Mouse (Mus musculus) liver, embryonic 18 days (tissue): ENCODE data around the gene Cntnap3. TPM values are rescaled to one million over a fixed set of nuclear protein-coding genes. Genes with fewer than 3 reads are reported as not detected.

Experiments
- polyA plus RNA-seq: library from polyadenylated mRNA; depleted of rRNA; stranded (reverse); fragments of >200 nt; gene quantifications from 2 replicates; pipeline ENCODE4 v1.2.3, GENCODE M21; 2012; rRNA removed

The Cntnap3 gene
- under 0.01 TPM in 1 of 2 replicates, not detected in the other for polyA plus RNA-seq

GRCm38 (mm10) chr13:64903585-64904208, at the start of gene Cntnap3:
TSS of gene Cntnap3 (minus strand) at chr13:64903955.

GRCm38 (mm10) chr13:64917191-64917590, 13.4 kb upstream of the Cntnap3 start, which contains the start of gene Spata31:
TSS of gene Spata31 (plus strand) at chr13:64917406.

Other genes with a start within 250 kb of the Cntnap3 start
- not detected in 2 replicates for gene Spata31, start 13.5 kb upstream of the Cntnap3 start, polyA plus RNA-seq
- not detected in 2 replicates for gene Spata31d1c, start 129.1 kb upstream of the Cntnap3 start, polyA plus RNA-seq
- not detected in 2 replicates for gene Prss47, start 148.8 kb upstream of the Cntnap3 start, polyA plus RNA-seq
- gene Mfsd14b, start 209.0 kb upstream of the Cntnap3 start, polyA plus RNA-seq: 14.5 and 16.1 TPM in 2 replicates
- not detected in 2 replicates for gene Olfr465-ps1, start 234.1 kb upstream of the Cntnap3 start, polyA plus RNA-seq
- not detected in 2 replicates for gene Olfr466, start 246.3 kb upstream of the Cntnap3 start, polyA plus RNA-seq